Mouse (Mus musculus) ES-Bruce4 (cell line): Measurements from ENCODE around the gene Tbrg4.

ENCODE experiments used
- CTCF ChIP-seq: IDR thresholded peaks from one replicate; pipeline ENCODE4 v1.8.1; 2011; ENCODE audit warnings: low read depth, low read length
- EP300 ChIP-seq: IDR thresholded peaks from 2 replicates; pipeline ENCODE4 v1.6.1; 2011; ENCODE audit warnings: low read depth, low read length; ENCODE audit not compliant: insufficient read depth
- POLR2A ChIP-seq: IDR thresholded peaks from one replicate; pipeline ENCODE4 v1.8.1; 2011; ENCODE audit warnings: low read length; ENCODE audit not compliant: insufficient read depth

DNA sequence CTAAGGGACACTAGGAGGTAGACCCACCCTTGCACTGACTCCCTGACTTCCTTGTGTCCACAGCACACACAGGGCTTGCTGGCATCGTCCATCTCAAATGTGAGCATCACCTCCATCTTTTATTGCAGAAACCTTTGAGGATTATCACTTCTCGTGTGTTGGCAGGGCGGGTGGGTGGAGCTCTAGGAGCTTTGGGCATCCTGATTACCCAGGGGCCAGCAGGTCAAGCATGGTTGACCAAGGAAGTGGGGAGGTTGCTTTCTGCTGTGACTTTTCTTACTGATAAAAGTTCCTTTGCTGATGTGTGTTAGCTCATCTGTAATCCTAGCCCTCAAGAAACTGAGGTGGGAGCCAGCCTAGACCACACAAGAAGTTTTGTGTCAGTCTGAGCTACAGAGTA lies 49.7 kb downstream of the Tbrg4 start:
- no peak for TF ChIP-seq CTCF
- TF ChIP-seq EP300, result no peak
- TF ChIP-seq POLR2A, result no peak
